Mouse (Mus musculus): ENCODE measurements at regions not wholly inside any gene's neighbourhood (a gene's known extent, or its start where the extent isn't known, plus 50 kb on each side); places are given as distances from the start of the nearest gene placed in this dataset.

- no peak for DNase-seq (ENCODE audit: extremely low spot score in 1 of 2, low spot score in 1 of 2)
Observed at GRCm38 (mm10) chr7:111144216-111144615, 61.4 kb upstream of the Eif4g2 start.

- no peak for DNase-seq (ENCODE audit: extremely low spot score in 1 of 2, low spot score in 1 of 2)
Observed at GRCm38 (mm10) chr7:111141285-111141965, 58.6 kb upstream of the Eif4g2 start.

DNA sequence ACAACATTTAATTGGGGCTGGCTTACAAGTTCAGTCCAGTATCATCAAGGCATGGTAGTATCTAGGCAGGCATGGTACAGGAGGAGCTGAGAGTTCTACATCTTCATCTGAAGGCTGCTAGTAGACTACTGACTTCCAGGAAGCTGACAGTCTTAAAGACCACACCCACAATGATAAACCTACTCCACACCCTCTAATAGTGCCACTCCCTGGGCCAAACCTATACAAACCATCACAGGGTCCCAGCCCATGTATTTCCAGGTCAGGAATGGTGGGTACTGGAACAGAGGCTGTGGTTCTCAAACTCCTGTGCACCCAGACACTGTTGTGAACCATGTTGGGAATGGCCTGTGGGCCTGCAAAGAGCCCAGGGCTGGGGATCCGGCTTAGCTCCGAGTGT lies 55.2 kb upstream of the Eif4g2 start:
- no peak for DNase-seq (ENCODE audit: extremely low spot score in 1 of 2, low spot score in 1 of 2)

DNA sequence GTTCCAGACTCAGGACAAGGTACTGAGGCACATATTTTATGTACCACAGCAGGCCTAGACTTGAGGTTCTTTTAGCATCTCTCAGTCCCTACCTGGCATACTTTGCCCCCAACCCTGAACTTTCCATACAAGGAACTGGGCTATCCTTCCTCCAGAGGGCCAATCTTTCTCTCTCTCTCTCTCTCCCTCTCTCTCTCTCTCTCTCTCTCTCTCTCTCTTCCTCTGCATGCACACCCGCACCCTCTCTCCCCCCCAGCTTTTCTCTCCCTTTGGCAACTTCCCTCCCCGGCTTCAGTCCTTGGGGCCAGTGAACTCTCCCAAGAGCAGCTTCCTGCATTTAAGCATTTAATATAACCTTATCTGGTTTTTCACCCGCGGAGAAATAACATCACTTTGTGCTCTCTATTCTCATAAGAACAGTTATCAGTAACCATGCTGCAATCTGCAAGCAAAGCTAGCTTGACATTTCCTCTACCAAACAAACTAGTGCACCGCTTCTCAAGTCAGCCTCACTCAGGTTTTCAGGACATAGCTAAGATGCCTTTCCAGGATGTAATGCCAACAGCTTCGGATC lies 53.3 kb upstream of the Eif4g2 start:
- no peak for DNase-seq (ENCODE audit: extremely low spot score in 1 of 2, low spot score in 1 of 2)

DNA sequence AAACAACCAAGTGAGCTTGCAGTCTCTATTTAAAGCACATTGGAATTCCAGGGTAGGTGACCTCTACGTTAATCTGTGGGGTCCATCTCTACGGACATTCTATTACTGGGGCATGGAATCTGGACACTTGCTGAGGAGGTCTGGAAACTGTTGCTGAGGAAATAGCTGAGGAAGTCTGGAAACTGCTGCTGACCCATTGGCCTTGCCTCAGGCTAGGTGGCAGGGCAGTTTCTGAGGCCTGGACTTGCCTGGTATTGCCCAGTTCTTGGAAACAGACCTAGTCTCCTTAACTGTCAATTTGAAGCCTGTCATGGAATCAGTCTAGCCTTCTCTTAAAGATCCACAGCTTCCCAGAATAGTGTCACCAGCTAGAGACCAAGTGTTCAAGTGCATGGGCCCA lies 51.7 kb upstream of the Eif4g2 start:
- DNase-seq (ENCODE audit: extremely low spot score in 1 of 2, low spot score in 1 of 2) = no peak

All from layer of hippocampus, postnatal 25 days (tissue).